Mouse (Mus musculus) neural tube, embryonic 10.5 days (tissue): ENCODE results near the gene Srsf1.
"Not testable (repeated sequence)": the region's sequence is repeated elsewhere in the genome, so short reads cannot be mapped to it uniquely, and the experiment has no call there.

Experiments used
- DNase-seq: peaks from one replicate; pipeline ENCODE4 v3.0.0-alpha.2; 2017; ENCODE audit warnings: low spot score; ENCODE audit errors: extremely low spot score

Srsf1 gene

DNA sequence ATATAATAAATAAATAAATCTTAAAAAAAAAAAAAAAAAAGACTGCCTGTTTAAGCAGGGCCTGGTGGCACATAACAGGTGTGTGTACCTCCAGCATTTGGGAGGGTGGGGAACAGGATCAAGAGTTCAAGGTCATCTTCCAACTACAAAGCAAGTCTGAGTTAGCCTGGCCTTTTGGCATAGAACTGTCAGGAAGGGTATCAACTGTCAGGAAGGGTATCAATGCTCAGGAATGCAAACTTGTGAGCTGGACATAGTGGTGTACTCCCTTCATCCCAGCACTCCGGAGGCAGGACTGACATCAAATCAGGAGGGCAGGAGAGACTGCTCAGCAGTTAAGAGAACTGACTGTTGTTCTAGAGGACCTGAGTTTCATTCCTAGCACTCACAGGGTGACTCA lies 8.1 kb upstream of the Srsf1 start:
- no peak for DNase-seq

DNA sequence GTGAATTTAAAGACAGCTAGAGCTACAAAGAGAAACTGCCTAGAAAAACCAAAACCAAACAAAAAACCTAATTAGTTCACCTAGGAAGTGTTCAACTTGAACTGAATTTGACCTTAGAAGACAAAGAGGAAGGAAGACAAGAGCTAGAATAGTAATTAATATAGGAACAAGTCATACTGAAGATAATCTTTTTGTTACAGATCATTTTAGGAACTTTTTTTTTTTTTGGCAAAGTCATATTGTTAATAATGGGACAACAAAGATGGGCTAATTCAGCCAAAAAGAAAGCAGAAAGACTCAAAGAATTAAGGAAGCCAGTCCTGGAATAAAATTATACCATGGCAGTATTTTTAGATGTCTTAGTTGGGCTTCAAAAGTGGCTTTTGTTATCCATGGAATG lies 2.9 kb upstream of the Srsf1 start:
- no peak for DNase-seq

DNA sequence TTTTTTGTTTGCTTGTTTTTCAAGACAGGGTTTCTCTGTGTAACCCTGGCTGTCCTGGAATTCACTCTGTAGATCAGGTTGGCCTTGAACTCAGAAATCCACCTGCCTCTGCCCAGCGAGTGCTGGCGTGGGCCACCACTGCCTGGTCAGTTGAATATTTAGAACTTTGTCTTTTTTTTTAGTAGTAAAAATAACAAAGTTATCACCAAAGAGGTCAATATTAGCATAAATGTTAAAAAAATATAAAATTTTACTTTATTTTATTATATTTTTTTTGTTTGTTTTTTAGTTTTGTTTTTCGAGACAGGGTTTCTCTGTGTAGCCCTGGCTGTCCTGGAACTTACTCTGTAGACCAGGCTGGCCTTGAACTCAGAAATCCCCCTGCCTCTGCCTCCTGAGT lies 2.0 kb upstream of the Srsf1 start:
- DNase-seq: not testable (repeated sequence)

DNA sequence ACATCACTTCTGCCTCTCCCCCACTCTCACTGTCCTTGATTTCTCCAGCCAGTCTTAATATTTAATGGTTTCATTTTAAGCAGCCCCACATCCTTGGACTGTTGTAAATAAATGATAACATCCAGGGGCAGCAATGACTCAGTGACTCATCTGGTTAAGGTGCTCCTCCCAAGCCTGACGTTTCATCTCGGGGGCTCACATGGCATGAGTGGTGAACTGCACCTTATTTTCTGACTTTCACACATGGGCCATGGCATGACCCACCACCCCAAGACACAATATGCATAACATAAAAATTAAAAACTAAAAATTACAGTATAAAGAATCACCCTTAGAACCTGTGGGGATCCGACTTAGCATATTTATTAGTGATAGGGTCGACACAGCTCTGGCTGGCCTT lies 1.3 kb upstream of the Srsf1 start:
- DNase-seq: no peak

DNA sequence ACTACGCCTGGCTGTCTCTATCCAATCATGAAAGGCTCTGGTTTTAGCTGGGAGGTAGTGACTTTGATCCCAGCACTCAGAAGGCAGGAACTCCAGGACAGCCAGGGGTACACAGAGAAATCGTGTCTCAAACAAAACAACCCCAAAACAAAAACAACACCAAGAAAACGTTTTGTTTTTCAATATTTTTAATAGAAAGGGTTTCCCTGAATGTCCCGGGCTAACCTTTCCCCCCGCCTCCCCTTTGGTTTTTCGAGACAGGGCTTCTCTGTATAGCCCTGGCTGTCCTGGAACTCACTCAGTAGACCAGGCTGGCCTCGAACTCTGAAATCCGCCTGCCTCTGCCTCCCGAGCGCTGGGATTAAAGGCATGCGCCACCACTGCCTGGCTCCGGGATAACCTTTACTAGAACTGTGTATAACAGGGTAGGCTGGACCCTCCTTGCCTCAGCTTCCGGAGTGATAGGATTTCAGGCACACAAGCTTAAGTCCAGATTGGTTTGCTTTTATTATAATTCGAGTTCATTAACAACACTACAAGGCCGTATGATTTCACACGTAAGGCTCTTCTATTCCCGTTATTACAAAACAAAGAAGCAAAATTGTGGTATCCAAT lies 743 bp upstream of the Srsf1 start:
- no peak for DNase-seq

DNA sequence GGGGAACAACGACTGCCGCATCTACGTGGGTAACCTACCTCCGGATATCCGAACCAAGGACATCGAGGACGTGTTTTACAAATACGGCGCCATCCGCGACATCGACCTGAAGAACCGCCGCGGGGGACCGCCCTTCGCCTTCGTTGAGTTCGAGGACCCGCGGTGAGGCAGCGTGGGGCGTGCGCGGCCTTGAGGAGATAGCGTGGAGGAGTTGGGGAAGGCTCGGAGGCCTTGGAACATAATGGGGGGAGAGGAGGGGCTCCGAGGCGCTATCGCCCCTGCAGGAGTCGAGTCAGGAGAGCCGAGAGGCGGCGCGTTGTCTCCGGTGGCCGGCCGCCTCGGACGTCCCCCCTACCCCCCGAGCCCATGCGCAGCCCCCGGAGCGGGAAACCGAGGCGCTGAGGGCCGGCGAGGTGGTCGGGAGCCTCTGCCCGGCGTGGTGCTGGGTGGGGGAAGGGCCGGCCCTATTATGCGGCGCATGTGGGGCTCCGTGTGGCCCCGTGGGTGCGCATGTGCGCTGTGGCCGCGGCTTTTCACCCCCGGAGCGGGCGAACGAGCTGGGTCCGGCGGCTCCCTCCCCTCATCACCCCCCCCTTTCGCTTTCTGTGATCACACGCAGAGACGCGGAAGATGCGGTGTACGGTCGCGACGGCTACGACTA lies 828 bp downstream of the Srsf1 start:
- DNase-seq: peak; percentile 78

DNA sequence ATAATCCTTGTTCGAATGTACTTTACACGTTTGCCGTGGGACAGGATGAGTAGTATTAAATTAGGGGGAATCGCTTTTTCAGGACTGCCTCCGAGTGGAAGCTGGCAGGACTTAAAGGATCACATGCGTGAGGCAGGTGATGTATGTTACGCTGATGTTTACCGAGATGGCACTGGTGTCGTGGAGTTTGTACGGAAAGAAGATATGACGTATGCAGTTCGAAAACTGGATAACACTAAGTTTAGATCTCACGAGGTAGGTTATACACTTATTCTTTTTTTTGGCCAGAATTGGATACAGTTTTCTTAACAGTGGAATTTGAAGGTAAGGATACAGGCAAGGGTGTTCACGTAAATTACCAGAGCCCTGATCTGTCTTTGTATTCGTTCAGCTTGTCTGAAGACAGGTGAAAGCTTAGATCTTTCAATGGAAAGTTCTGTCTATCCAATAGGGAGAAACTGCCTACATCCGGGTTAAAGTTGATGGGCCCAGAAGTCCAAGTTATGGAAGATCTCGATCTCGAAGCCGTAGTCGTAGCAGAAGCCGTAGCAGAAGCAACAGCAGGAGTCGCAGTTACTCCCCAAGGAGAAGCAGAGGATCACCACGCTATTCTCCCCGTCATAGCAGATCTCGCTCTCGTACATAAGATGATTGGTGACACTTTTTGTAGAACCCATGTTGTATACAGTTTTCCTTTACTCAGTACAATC lies 1.9 kb downstream of the Srsf1 start:
- DNase-seq: no peak

DNA sequence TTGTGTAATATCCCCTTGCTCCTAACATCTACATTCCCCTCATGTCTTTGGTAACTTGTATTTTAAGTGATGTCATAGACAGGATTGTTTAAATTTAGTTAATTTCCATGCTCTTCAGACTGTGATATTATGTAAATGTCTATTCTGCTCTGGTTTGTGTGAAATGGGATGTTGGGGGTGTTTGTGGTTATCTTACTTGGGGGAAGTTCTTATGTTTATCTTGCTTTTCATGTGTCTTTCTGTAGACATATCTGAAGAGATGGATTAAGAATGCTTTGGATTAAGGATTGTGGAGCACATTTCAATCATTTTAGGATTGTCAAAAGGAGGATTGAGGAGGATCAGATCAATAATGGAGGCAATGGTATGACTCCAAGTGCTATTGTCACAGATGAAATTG lies 2.6 kb downstream of the Srsf1 start:
- no peak for DNase-seq

DNA sequence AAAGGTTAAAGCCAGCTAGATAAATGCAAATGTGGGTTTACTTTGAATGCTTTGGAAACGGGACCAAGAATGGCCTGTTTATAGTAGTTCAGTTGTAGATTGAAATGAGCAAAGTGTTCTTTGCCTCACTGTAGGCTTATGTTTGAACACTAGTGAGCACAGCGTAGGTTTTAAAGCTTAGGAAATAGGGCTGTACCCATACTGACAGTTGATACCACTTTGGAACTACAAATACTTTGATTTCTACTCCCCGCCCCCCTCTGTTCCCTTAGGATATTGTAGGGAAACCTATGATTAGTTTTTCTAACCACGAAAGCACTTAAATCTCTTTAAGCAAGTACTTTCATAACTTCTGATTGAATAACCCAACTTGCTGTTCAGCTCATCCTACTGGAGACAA lies 5.5 kb downstream of the Srsf1 start:
- DNase-seq: no peak

DNA sequence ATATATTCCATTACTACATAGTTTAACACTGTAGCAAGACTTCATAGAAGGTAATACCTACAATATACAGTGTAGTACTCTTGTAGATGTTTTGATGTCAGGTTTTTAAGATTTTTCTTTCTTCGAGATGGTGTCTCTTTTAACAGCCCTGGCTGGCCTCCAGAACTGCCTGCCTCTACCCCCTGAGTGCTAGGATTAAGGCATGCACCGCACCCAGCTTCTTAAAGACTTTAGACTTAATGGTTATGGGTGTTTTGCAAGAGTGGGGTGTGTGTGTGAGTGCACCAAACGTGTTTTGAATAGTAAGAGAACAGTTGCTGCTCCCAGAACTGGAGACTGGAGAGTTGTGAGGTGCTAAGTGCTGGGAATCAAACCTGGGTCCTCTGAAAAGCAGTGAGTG lies 6.6 kb downstream of the Srsf1 start:
- DNase-seq: no peak

DNA sequence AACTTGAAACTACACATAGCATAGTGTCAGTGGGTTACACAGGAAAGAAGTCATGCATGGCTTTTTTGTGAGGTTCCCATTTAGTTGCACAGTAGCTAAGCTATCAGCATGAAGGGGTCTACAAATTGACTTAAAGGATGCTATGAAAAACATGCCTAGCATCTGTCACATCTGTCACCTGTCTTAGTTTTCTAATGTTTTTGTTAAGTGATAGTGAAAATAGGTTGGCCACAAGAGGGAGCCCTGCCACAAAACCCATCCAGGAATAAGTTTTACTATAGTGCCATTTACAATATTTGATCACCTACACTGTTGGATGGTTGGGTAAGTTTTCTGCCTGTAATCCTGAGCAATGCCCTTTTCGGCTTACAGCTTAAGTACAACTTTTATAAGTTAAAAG lies 7.4 kb downstream of the Srsf1 start:
- DNase-seq: peak; percentile 52

DNA sequence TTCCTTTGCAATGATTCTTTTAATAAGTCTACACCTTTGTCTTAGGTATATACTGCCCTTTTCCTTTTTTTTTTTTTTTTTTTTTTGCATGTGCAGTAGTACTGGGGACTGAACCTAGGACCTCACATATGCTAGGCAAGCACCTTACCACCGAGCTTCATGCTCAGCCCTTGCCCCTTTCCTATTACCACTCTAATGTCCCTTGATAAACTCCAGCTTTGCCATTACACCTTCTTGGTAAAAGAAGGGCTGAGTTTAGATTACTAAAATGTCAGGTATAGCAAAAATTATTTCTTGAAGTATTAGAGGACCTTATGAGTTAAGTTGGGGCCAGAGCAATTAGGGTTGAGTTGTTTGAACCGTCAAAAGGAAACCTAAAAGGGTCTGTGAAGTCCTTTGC lies 8.6 kb downstream of the Srsf1 start:
- DNase-seq: no peak

DNA sequence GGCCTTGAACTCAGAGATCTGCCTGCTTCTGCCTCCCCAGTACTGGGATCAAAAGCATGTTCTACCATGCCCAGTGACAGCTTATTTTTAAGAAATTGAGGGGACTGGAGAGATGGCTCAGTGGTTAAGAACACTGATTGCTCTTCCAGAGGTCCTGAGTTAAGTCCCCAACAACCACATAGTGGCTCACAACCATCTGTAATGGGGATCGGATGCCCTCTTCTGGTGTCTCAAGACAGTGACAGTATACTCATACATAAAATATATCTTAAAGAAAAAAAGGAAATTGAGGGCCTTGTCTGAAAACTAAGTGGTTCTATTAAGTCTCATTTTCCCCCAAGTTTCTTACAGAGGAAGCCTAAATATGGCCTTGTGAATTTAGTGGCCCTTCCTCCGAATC lies 10.6 kb downstream of the Srsf1 start:
- DNase-seq: no peak

DNA sequence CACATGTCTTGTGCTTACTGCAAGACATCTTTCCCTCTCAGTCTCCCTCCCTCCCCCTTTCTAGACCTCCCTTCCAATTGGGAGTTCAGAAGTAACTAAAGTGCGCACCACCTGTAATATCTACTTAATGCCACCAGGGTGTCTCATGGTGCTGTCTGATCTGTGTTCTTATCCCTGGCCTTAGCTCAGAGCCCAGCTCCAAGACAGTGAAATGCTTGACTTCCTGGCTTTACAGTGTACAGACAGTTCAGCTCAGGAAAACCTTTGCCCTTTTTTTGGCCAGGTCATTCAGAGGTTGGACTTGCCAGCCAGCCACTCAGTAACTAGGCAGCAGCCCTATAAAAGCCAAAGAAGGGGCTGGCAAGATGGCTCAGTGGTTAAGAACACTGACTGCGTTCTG lies 12.0 kb downstream of the Srsf1 start:
- DNase-seq: no peak

DNA sequence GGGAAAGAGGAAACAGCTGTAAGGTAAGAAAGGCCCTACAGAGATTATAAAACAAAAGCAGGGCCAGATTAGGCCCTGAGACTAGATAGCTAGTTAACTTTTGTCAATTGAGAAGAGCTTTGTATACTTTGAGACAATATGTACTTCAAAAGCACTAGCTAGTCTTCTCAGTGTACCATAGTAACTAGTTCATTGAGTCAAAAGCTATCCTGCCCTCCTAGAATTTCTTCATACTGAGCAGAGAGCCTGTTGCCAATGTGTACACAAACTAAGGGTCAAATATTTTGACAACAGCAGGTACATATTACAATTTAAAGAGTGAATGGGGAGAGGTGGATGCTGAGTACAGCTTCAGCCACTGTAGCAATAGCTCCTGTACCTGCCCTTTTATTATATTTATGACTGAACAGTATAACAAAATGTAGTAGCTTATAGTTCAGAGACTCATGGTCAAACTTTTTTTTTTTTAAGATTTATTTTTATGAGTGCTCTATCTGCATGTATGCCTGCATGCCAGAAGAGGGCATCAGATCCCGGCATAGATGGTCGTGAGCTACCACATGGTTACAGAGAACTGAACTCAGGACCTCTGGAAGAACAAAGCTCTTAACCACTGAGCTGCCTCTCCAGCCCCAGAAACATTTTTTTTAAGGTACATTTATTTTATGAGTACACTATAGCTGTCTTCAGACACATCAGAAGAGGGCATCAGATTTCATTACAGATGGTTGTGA lies 14.9 kb downstream of the Srsf1 start:
- no peak for DNase-seq

DNA sequence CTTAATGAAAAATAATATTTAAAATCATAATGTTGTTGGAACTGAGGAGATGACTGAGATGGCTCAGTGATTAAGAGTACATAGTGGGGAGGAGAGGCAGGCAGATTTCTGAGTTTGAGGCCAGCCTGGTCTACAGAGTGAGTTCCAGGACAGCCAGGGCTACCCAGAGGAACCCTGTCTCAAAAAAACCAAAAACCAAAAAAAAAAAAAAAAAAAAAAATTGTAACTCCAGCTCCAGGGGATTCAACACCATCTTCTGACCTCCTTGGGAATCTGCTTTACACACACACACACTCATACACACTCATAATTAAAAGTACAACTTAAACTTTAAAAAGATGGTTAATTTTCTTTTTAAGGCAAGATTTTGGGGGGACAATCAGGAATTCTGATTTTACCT lies 18.6 kb downstream of the Srsf1 start:
- DNase-seq: no peak

DNA sequence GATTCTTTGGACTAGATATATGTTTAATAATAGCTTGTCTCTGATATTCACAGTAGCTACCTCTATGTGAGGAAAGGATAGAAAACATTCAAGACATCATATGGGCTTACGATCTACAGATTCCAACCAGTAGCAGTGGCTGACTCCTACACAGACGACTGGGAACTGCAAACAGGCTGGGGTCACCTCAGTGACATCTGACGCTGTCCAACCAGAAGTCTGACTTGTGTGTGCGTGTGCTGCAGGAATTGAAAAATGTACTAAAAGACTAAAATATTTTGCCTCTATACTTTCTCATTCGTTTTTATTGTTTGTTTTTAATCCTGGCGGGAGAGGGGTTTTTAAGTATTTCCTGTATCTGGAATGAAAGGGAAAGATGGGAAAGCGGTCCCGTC lies 20.0 kb downstream of the Srsf1 start:
- no peak for DNase-seq

DNA sequence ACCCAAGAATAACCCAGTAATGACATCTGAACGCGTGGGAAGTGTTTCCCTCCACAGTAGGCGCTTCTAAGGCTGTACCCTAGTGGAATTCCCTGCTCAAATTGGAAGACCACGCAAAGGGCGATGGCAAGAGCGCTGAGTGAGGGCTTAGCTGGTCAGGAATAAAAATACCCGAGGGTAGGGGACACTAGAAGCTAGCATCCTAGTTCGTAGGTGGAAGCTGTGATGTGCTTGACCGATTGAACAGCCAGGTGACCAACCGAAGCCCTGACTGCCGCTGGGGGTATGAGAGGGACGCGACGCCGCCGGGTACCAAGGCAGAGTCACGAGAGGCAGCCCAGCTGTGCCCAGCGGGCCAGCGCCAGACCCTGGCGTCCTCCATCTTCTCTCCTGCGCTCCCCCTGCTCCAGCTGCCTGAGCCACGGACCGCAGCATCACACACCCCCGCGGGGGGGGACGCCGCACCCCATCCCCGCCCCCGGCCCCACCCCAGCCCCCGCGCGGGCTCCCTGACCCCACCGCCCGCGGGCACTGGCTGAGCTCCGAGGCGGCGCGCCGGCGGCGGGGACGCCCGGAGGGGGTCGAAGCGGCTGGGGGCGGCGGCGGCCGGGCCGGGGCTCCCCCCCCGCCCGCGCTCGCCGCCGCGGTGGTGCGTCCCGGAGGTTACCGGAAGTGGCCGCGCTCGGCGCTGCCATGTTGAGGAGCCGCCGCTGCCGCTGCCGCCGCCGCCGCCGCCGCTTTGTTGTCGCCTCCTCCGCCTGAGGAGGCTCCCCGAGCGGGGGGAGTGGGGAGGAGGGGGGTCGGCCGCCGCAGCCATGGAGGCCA lies 20.6 kb downstream of the Srsf1 start, which contains the start of gene Vezf1:
Vezf1 (plus strand) TSS at position 694 of the 825 bp plus-strand sequence.
- DNase-seq: peak; percentile 91

DNA sequence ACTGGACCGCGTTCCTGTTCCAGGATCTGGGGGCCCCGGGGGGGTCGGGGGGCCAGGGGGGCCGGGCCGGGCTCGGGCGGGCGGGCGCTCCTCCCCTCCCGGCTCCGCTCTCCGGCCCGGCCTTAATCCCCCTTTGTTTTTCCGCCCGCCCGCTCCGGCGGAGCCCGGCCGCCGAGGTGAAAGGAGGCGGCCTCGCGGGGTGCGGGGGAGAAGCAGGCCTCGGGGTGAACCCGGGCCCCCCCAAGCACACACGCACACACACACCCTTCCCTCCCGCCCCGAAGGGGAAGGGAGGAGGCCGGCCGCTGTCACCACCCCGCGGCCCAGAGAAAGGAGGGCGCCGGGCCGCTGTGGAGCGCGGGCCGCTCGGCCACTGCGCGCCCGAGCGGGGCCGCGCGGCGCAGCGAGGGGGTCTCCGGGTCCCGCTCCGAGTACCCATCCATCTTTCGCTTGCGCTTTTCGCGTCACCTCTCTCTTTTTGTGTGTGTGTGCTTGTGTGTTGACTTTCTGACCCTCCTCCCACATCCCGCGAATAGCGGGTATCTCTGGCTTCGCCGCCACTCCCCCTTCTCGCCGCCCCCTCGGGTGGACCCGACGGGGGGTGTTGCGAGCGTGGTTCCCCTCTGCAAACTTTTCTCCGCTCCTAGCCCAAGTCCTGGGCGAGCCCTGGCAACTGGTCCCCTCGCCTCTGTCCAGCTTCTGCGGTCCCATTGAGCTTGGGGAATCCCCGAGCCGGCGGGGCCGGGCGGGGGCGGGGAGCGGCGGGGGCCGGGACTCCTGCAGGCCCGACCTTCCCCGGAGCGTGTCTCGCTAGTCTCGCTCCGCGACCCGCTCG lies 21.5 kb downstream of the Srsf1 start:
- DNase-seq: peak; percentile 79

DNA sequence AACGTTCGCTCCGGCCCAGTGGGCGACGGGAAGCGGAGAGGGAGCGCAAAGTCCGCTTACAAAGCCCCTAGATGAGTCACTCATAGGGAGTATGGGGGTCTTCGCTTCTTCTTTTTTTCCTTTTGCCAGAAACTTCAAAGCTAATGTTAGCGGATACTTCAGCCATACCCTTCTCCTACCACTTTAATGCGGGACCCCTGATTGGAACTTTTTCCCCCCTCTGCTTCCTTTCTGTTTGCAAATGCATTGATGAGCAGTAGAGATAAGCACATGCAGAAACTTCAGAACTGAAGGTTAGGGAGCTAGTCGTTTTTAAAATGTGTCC lies 22.0 kb downstream of the Srsf1 start:
- no peak for DNase-seq

DNA sequence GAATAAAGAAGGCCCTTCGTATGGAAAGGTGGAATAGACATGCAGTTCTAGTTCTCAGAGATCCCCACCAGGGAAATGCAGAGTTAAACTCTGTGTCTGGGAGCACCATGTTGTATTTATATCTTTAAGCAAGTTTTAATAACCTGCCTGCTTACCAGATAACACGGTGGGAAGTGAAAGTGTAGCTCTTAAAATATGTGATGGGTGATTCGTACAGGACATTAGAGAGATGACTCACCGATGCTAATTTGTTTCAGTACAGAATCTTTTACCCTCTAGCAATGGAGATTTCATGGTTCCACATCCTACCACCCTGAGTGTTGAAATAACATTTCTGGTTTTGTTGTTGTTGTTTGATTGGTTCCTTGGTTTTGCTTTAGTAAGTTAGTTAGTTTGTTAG lies 23.2 kb downstream of the Srsf1 start:
- DNase-seq: no peak
